Mouse (Mus musculus) ovary, adult 10 weeks (tissue): ENCODE data around the gene Vmn1r83. TPM values are rescaled to one million over a fixed set of nuclear protein-coding genes. Genes with fewer than 3 reads are reported as not detected.

ENCODE experiments used
- polyA plus RNA-seq: library from polyadenylated mRNA; stranded (reverse); fragments of 350-450 nt; fragmentation: Illumina TruSeq; extraction: RNeasy Lipid Tissue Mini Kit (QIAGEN cat#74804); gene quantifications from one replicate; pipeline ENCODE4 v1.2.3, GENCODE M21; 2014

Vmn1r83 gene
- not detected for polyA plus RNA-seq

DNA sequence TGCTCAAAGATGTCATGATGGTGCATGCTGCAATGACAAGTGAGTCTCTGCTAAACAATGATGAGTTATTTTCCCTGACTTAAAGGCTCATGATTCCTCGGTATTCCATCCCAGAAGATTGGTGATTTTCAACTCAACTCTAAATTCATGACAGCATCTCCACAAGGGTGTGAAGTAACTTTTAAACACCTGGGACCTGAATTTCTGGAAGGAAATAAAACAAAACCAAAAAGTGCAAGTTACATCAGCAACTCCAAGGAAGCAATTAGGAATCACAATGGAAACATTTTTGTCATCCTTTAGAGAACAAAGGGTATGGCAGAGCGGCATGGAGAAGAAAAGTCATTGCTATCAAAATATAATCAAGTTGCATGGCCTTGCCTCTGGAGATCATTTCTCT, at the start of gene Vmn1r83:
Gene Vmn1r83, minus strand, starts transcription at position 101 of the 400 bp plus-strand sequence.

DNA sequence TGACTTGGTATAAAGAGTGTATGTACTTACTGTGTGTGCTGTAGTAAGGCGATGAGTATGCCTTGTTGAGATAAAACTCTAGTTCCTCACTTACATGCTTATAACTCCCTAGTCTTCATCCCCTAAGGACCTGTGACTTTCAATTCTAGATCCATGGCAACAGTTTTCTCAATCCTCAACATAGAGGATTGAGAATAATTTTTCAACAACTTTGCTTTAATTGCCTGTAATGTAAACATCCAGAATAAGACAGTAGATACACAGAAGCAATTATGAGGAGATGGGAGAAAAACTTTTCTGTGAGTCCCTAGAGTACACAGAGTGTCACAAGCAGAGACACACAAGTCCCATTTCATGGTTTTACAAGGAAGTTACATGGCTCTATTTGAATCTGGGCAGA, 39.9 kb upstream of the Vmn1r83 start, which contains the start of gene Vmn1r84:
Gene Vmn1r84, minus strand, starts transcription at position 101 of the 400 bp plus-strand sequence.

DNA sequence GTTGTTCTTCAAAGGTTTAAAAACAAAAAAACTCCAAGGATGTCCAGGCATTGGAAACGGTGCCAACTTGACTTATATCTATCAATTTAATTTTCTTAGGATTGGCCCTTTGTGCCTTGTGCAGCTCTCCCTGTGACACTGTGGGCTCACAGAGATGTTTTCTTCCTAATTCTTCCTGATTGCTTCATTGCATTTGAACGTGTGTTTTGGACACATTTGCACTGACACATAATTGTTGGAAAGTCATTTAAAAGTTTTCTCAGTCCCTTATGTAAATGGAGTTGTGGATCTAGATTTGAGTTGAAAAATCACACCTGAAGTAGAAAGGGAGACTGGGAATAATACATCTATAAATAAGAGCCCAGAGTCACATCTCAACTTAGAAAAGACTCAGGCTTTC, 29.2 kb downstream of the Vmn1r83 start, which contains the start of gene Vmn1r82:
Gene Vmn1r82, plus strand, starts transcription at position 301 of the 400 bp plus-strand sequence.

Other genes starting within 250 kb of the Vmn1r83 start
- not detected for gene Vmn1r78, start 179.2 kb downstream of the Vmn1r83 start, polyA plus RNA-seq
- gene Vmn1r79, start 158.2 kb downstream of the Vmn1r83 start, polyA plus RNA-seq = not detected
- gene Vmn1r80, start 140.2 kb downstream of the Vmn1r83 start, polyA plus RNA-seq = not detected
- gene Vmn1r81, start 61.2 kb downstream of the Vmn1r83 start, polyA plus RNA-seq = not detected
- not detected for gene Vmn1r82, start 29.1 kb downstream of the Vmn1r83 start, polyA plus RNA-seq
- not detected for gene Vmn1r84, start 39.8 kb upstream of the Vmn1r83 start, polyA plus RNA-seq
- gene Zfp551, start 93.3 kb upstream of the Vmn1r83 start, polyA plus RNA-seq = 5.0 TPM
- 79.2 TPM for gene Zfp606, start 148.8 kb upstream of the Vmn1r83 start, polyA plus RNA-seq
- gene 2900092C05Rik, start 183.0 kb upstream of the Vmn1r83 start, polyA plus RNA-seq = not detected